Mouse (Mus musculus) megakaryocyte, embryonic 14.5 days (primary cell): ENCODE data around the gene Syt2.

Experiments
- FLI1 ChIP-seq: IDR thresholded peaks from 2 replicates; pipeline ENCODE4 v1.6.1; 2012; ENCODE audit warnings: low read length, inconsistent platforms, mixed read lengths
- GATA1 ChIP-seq: IDR thresholded peaks from 3 replicates; pipeline ENCODE4 v1.6.1; 2012; ENCODE audit warnings: mixed read lengths, low read length, inconsistent platforms, borderline replicate concordance

- no peak for TF ChIP-seq FLI1
- TF ChIP-seq GATA1 = no peak
Observed at GRCm38 (mm10) chr1:134638041-134638440, 8.4 kb upstream of the Syt2 start.
